Mouse (Mus musculus): ENCODE data around the gene Msi2. TPM values are rescaled to one million over a fixed set of nuclear protein-coding genes. Genes with fewer than 3 reads are reported as not detected.

Msi2 gene
- polyA plus RNA-seq, 1 experiment = 14.4 TPM

DNA sequence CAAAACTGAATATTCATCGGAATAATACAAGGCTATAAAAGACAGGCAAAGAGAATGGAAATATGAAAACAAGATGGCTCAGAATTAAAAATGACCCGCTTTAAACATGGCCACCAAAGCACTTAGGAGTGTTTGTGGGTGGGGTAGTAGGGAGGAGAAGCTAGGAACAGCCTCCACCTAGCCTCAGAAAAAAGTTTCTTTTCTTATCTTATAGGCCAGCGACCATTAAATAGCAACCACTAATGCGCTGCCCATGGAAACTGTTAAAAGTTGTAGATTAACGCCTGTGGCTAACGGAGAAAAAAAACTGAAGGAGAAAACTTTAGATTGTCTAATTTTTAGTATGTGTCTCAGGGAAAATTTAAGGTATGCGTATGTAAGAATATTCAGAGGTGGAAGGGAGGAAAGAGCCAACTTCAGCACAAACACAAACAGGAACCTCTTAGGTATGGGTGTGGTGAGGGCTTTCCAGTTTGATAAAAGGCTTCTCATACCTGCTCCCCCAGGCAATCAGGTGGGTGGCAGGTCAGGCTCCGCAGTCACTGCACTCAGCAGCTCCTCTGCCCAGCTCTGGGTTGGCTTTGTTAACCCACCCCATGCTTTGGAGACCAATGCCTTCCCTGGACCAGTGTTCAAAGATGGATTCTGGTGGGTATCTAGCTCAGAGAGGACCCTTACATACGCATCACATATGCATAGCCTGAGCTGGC lies 298.5 kb downstream of the Msi2 start:
- peaks cover 28% of the 10 kb centered on the region for H3K4me1 ChIP-seq
- TF ChIP-seq FLI1 (IDR thresholded peaks at IDR 0.05; ENCODE audit: low read length) = no peak
- no peak for TF ChIP-seq GATA1 (IDR thresholded peaks at IDR 0.05; ENCODE audit: borderline replicate concordance, low read length)
- no peaks in the 10 kb centered on the region for H3K9me3 ChIP-seq
- no peak overlapping the region for H3K4me3 ChIP-seq (replicated peaks)
- peaks cover 8% of the 10 kb centered on the region for H3K36me3 ChIP-seq (replicated peaks; ENCODE audit: low read length)
- H3K27me3 ChIP-seq (replicated peaks) = no peaks in the 10 kb centered on the region

GRCm38 (mm10) chr11:88419064-88419463 lies 299.2 kb downstream of the Msi2 start:
- no peak overlapping the region for H3K4me3 ChIP-seq (replicated peaks)
- no peaks in the 10 kb centered on the region for H3K27me3 ChIP-seq (replicated peaks)
- no peak for TF ChIP-seq FLI1 (IDR thresholded peaks at IDR 0.05; ENCODE audit: low read length)
- TF ChIP-seq GATA1 (IDR thresholded peaks at IDR 0.05; ENCODE audit: borderline replicate concordance, low read length) = no peak
- H3K4me1 ChIP-seq = peaks cover 32% of the 10 kb centered on the region
- no peaks in the 10 kb centered on the region for H3K9me3 ChIP-seq
- peaks cover 15% of the 10 kb centered on the region for H3K36me3 ChIP-seq (replicated peaks; ENCODE audit: low read length)

DNA sequence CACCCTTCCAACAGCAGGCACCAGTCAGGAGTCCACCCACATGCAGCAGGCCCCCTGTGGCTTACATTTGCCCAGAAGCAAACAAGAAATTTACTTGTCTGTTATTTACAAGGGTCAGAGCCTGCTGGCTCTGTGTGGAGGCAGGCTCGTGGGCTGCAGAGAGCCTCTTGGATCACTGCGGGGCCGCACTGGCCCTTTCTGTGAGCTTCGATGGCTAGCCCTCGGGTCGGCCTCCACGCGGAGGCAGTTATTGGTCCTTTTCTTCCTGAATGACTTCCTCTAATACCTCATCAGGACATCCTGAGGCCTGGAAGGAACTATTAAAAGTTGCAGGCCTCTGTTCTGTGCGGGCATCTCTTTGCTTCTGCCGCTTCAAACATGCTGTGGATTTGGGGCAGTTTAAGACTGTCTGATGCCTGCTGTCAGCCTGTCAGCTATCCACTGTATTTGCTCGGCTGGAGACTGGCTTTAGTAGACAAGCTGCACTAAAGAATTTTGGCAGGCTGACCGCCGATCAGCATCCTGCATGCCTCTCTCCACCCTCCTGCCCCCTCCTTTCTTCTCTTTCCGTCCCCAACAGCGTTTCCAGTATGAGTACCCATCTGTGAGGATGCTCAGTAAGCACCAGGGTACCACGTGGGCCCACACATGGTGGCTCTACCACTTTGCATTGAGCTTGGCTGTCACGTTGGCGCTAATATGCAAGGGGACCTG lies 304.0 kb downstream of the Msi2 start:
- peaks cover 23% of the 10 kb centered on the region for H3K4me1 ChIP-seq
- no peak for TF ChIP-seq GATA1 (IDR thresholded peaks at IDR 0.05; ENCODE audit: borderline replicate concordance, low read length)
- no peak for TF ChIP-seq FLI1 (IDR thresholded peaks at IDR 0.05; ENCODE audit: low read length)
- H3K9me3 ChIP-seq = no peaks in the 10 kb centered on the region
- no peak overlapping the region for H3K4me3 ChIP-seq (replicated peaks)
- no peaks in the 10 kb centered on the region for H3K27me3 ChIP-seq (replicated peaks)
- peaks cover 44% of the 10 kb centered on the region for H3K36me3 ChIP-seq (replicated peaks; ENCODE audit: low read length)

- H3K27me3 ChIP-seq (replicated peaks) = no peaks in the 10 kb centered on the region
- H3K4me3 ChIP-seq (replicated peaks) = no peak overlapping the region
- peaks cover 59% of the 10 kb centered on the region for H3K36me3 ChIP-seq (replicated peaks; ENCODE audit: low read length)
- H3K4me1 ChIP-seq = peaks cover 12% of the 10 kb centered on the region
- TF ChIP-seq GATA1 (IDR thresholded peaks at IDR 0.05; ENCODE audit: borderline replicate concordance, low read length) (no peak), FLI1 (IDR thresholded peaks at IDR 0.05; ENCODE audit: low read length) (no peak)
- no peaks in the 10 kb centered on the region for H3K9me3 ChIP-seq
These were observed 305.8 kb downstream of the Msi2 start for GRCm38 (mm10) chr11:88412423-88413094.

DNA sequence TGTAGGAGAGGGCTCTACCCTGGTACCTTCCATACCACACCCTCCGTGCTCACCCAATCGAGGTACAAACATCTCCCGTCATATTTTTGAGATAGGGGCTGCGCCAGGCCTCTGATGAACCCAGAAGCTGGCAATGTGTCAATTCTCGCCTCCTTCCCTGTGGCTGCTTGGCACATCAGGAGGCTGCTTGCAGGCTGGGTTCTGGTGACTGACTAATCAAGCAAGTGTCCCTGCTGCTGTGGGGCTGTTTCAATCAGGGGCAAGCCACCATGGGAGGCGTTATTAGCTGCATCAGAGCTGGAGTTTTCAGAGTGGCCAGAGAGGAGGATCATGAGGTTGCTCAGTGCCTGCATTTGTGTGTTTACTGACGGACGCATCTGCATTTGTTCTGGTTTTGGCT lies 310.0 kb downstream of the Msi2 start:
- H3K27me3 ChIP-seq (replicated peaks) = no peaks in the 10 kb centered on the region
- TF ChIP-seq GATA1 (IDR thresholded peaks at IDR 0.05; ENCODE audit: borderline replicate concordance, low read length) = no peak
- TF ChIP-seq FLI1 (IDR thresholded peaks at IDR 0.05; ENCODE audit: low read length) = no peak
- peaks cover 57% of the 10 kb centered on the region for H3K36me3 ChIP-seq (replicated peaks; ENCODE audit: low read length)

DNA sequence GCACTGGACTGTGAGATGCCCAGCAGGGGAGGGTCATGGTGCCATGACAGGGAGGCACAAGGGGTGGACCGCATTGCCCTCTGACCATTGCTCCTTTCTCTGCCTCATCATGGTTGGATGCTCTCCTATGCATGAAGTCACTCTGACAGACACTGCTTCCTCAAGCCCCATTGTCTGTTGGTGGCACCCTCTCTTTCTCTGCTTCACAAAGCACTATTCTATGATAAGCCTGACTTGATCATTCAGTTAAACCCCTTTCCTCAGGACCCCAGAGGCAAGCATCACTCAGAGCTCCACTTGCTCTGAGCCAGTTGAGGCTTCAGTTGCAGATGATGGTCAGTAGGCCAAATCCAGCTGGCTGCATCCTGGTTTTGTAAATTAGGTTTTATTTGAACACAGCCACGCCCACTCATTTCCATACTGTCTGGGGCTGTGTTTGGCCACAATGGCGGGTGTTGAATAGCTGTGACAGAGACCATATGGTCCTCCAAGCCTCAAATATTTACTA lies 311.9 kb downstream of the Msi2 start:
- peaks cover 50% of the 10 kb centered on the region for H3K36me3 ChIP-seq (replicated peaks; ENCODE audit: low read length)

More for the DNA sequence above, 310.0 kb downstream of the Msi2 start:
- peaks cover 4% of the 10 kb centered on the region; the same call in 1 of the 2 replicates for H3K4me1 ChIP-seq
- no peaks in the 10 kb centered on the region for H3K9me3 ChIP-seq
- no peak overlapping the region for H3K4me3 ChIP-seq (replicated peaks)

GRCm38 (mm10) chr11:88404816-88405613 lies 313.3 kb downstream of the Msi2 start:
- Histone ChIP-seq H3K4me1 (peaks cover 19% of the 10 kb centered on the region), H3K27me3 (replicated peaks) (peaks cover 3% of the 10 kb centered on the region), H3K36me3 (replicated peaks; ENCODE audit: low read length) (peaks cover 39% of the 10 kb centered on the region), H3K4me3 (replicated peaks) (no peak overlapping the region), H3K9me3 (no peaks in the 10 kb centered on the region)
- TF ChIP-seq FLI1 (IDR thresholded peaks at IDR 0.05; ENCODE audit: low read length) = no peak
- TF ChIP-seq GATA1 (IDR thresholded peaks at IDR 0.05; ENCODE audit: borderline replicate concordance, low read length) = no peak

More for the DNA sequence above, 311.9 kb downstream of the Msi2 start:
- Histone ChIP-seq H3K4me1 (peaks cover 7% of the 10 kb centered on the region), H3K27me3 (replicated peaks) (peaks cover 3% of the 10 kb centered on the region), H3K9me3 (no peaks in the 10 kb centered on the region), H3K4me3 (replicated peaks) (no peak overlapping the region)
- TF ChIP-seq GATA1 (IDR thresholded peaks at IDR 0.05; ENCODE audit: borderline replicate concordance, low read length) (no peak), FLI1 (IDR thresholded peaks at IDR 0.05; ENCODE audit: low read length) (no peak)

DNA sequence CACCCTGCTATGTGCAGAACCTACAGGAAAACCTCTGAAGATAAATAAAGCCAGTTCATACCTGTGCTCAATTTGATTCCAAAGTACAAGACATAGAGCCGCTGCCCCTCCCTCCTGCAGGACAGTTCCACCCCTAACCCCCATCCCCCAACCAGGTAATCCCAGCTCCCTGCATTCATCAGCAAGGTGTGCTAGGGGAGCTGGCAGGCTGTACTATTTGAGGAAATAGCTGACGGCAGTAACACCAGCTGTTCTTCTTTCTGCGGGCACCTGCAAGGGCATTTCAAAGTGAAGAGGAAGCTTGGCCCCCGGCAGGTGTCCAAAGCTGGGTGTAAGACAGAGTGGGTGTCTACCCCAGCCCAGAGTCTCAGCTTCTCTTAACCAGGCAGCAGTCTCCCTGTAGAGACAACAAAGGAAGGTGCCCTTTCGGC lies 314.1 kb downstream of the Msi2 start:
- H3K9me3 ChIP-seq = no peaks in the 10 kb centered on the region
- H3K36me3 ChIP-seq (replicated peaks; ENCODE audit: low read length) = peaks cover 38% of the 10 kb centered on the region
- H3K4me3 ChIP-seq (replicated peaks) = no peak overlapping the region
- TF ChIP-seq GATA1 (IDR thresholded peaks at IDR 0.05; ENCODE audit: borderline replicate concordance, low read length) (no peak), FLI1 (IDR thresholded peaks at IDR 0.05; ENCODE audit: low read length) (no peak)
- peaks cover 3% of the 10 kb centered on the region for H3K27me3 ChIP-seq (replicated peaks)
- H3K4me1 ChIP-seq = peaks cover 24% of the 10 kb centered on the region

GRCm38 (mm10) chr11:88402290-88402689 lies 316.0 kb downstream of the Msi2 start:
- TF ChIP-seq FLI1 (IDR thresholded peaks at IDR 0.05; ENCODE audit: low read length) = no peak
- no peak for TF ChIP-seq GATA1 (IDR thresholded peaks at IDR 0.05; ENCODE audit: borderline replicate concordance, low read length)
- Histone ChIP-seq H3K9me3 (no peaks in the 10 kb centered on the region), H3K36me3 (replicated peaks; ENCODE audit: low read length) (peaks cover 26% of the 10 kb centered on the region), H3K4me1 (peaks cover 27% of the 10 kb centered on the region), H3K4me3 (replicated peaks) (no peak overlapping the region), H3K27me3 (replicated peaks) (peaks cover 3% of the 10 kb centered on the region)
